Mouse (Mus musculus) E14TG2a.4 (cell line): Measurements from ENCODE around the gene Rhbdl1.

ENCODE experiments used
- CTCF ChIP-seq: conservative IDR thresholded peaks from 2 replicates; pipeline ENCODE4 v1.5.1; 2014; ENCODE audit warnings: low read length
- POU5F1 ChIP-seq: IDR thresholded peaks from 2 replicates; pipeline ENCODE4 v1.6.1; 2014; ENCODE audit warnings: low read length, borderline replicate concordance

DNA sequence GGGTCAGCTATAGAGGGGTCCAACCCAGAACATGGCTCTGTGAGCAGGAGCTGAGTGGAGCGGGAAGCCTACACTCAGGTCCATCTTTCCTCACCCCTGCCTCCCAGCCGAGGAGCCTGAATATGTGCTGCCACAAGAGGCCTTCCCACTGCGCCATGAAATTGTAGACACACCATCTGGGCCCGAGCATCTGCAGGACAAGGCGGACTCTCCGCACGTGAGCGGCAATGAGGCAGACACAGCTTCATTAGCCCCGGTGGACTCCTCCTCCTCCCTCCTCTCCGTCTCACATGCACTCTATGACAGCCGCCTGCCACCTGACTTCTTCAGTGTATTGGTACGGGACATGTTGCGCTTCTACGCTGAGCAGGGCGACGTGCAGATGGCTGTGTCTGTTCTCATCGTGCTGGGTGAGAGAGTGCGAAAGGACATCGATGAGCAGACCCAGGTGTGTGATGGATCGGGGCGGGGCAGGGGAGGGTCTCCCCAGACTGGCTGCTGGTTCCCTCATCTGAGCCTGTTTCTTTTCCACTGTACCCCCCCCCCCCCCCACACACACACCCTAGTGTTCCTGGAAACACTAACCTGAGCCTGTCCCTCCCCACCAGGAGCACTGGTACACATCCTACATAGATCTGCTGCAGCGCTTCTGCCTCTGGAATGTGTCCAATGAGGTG, 9.4 kb downstream of the Rhbdl1 start:
- no peak for TF ChIP-seq POU5F1
- no peak for TF ChIP-seq CTCF
